Mouse (Mus musculus) induced T-regulatory cell, adult 2 months (primary cell): ENCODE results near the gene Dgkh.
"Not testable (repeated sequence)": the region's sequence is repeated elsewhere in the genome, so short reads cannot be mapped to it uniquely, and the experiment has no call there.

Source experiments
- DNase-seq: peaks from one replicate; pipeline ENCODE4 v3.0.0-alpha.2; 2012; ENCODE audit warnings: low read depth

Gene Dgkh

DNA sequence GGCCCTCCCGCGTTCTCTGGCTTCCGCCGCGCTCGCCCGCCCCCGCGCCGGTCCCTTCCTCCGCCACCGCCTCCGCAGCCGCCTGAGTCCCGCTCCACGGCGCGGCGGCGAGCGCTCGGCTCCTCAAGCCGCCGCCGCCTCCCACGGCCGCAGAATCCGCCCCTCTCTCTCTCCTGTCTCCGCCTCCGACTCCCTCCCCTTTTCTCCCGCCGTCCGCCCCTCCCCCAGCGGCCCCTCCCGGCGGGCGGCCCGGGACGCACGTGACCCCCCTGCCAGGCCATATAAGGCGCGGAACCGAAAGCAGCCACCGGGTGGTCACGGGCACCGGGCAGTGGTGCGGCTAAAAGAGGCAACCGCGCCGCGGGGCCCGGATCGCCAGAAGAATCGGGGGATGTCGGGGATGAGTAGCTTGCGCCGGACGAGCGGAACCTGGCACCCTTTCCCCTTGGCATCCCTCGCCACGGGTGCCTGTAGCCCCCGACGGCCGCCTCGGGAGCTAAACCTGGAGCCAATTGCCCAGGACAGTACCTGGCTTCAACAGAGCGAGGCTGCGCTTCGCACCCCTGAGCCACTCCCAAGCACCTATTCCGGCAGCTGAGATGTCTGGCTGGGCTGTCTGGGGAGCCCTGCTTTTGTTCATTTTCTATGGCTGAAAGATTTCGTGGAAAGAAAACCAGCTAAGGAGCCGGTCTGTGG lies at the start of gene Dgkh:
TSS of gene Dgkh (minus strand) at position 160 of the 696 bp plus-strand sequence.
- peak; percentile 87 for DNase-seq

DNA sequence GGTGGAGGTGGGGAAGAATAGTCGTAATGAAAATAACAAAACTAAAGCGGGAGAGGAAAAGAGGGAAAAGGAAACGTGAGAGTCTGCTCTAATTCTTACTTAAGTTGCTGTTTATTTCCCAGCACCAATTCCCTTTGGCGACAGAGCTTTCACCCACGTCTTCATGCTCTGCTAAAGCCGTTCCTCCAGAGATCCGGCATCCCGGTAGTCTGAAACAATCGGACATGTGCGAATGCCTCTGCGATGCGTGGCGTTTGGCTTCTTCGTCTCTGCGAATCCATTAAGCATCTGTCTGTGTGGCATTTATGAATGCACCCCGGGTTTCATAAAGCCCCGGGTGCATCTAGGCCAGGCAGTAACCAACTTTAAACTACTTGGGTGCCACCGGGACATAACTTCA lies 44.6 kb upstream of the Dgkh start:
- no peak for DNase-seq

DNA sequence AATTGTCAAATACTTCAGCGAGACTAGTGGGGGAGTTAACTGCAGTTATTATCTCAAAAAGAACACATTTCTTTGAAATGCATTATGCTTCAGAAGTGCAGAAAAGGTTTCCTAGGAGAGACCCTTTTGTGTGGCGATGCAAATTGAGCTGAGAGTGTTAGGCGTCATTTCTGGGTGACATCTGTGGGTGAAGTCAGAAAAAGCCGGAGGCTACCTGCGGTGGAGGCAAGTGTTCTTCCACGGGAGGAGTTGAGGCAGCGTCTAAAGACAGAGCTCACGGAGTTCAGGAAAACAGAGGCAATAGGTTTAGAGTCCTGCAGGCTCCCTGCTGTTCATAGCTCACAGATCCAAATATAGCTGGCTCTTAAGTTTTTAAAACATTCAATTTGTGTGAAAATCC lies 44.1 kb upstream of the Dgkh start:
- no peak for DNase-seq

DNA sequence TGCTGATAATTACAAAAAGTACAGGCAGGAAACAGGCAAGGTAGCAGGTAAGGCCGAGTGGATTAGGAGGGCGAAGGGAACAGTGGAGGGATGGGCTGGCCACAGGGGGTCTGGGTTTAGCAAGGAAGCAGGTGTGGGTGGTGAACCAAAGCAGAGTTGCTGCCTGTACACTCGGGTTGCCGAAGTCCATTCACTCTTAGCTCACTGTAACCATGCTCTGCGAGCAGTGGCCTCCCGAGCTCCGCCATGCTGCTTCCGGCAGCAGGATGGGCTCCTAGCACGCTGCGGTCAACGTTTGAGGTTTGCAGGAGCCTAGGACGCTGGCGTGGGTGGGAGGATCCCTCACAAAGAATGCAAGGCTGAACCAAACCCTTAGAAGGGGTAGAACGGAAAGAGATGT lies 43.1 kb upstream of the Dgkh start:
- no peak for DNase-seq

DNA sequence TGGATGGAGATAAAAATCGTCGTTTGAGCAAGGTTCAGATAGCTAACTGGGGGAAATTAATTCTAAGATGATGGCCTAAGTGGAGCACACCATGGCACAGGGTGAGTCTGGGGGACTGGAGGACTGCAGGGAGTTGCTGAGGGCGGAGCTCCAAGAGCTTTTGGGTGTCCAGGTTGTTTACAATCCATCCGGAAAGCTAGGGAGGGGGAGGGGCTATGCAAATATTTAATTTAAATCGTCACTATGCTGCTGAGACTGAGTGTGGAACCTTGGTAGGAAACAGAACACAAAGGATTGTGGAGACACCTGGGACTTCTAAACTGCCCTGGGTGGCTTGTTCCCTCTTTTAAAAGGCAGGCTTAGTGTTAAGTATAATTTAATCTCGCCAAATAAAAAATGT lies 42.6 kb upstream of the Dgkh start:
- DNase-seq = no peak

DNA sequence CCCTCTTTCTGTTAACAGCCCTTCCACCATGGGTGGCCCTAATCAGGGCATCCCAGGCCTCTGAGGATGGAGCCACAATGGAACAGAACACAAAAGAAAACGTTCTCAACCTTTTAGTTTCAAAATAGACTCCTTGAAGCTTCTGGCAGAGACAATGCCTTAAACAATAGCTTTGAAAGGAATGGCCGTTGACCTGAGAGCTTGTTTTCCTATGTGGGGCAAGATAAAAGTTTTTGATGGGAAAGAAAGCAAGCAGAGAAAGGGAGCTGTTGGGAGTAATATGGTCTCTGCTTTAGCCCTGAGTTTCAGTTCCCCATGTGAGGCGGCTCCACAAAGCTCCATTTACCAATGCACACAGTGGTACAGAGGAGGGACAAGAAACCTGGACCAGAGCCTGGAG lies 37.9 kb upstream of the Dgkh start:
- no peak for DNase-seq

DNA sequence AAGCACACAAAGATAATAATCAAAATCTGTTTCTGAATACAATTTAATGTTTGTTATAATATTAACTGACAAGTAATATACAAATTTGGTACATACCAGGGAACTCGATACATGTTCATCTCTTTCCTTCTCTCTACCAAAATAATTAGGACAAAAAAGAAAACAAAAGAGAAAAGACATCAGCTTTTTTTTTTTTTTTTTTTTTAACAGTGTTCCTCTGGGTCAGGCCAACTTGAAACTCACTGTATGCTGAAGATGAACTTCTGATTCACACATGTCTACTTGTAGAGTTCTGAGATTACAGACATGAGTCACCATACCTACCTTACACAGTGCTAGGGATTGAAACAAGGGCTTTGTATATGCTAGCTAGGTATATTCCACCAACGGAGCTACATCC lies 28.5 kb upstream of the Dgkh start:
- DNase-seq = no peak

DNA sequence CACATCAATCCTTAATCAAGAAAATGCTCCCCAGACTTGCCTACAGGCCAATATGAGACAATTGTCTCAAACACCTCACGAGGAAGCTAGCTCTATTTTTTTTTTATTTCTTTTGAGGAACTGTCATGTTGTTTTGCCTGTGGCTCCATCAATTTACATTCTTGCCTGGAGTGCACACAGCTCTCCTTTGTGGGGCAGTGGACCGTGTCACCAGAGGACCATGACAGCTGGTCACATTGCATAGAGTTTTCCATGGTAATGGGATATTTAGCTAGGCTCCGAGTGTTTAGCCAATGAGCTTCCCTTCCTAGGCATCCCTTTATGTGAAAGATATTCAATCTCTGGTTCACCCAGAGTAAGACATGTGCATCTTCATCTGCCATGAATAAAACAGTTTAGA lies 26.9 kb upstream of the Dgkh start:
- DNase-seq = no peak

DNA sequence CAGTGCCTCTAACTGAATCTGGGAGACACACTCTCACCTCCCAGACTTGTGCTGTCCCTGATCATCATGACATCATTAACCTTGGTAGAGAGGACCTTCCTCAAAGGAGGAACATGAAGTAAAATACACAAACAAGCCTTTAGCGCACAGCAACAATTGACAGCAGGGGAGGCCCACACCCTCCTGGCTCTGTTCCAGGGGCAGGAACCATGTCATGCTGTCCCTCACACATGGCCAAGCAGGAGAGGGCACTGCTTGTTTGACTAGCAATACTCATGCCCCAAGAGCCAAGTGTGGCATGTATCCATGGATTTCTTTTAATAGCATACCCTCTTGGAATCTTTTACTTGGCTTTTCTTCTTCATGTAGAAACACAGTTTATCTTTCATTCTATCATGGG lies 22.7 kb upstream of the Dgkh start:
- no peak for DNase-seq

DNA sequence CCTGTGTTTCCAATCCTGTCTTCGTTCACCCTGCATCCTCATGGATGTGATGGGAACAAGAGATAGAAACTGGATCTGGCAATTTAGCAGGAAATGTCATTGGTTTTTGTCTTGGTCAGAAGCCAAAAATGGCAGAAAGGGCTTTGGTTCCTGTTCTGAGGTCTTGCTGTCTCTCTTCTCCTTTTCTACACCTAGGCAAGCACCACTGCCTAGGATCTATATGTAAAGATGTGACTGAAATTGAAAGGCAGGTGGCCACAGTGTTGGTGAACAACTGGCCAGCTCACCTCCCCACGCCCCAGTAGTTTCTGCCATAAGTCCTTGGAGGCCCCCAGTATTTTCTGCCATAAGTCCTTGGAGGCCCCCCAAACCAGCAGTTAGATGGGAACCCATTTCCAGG lies 16.1 kb upstream of the Dgkh start:
- DNase-seq = no peak

DNA sequence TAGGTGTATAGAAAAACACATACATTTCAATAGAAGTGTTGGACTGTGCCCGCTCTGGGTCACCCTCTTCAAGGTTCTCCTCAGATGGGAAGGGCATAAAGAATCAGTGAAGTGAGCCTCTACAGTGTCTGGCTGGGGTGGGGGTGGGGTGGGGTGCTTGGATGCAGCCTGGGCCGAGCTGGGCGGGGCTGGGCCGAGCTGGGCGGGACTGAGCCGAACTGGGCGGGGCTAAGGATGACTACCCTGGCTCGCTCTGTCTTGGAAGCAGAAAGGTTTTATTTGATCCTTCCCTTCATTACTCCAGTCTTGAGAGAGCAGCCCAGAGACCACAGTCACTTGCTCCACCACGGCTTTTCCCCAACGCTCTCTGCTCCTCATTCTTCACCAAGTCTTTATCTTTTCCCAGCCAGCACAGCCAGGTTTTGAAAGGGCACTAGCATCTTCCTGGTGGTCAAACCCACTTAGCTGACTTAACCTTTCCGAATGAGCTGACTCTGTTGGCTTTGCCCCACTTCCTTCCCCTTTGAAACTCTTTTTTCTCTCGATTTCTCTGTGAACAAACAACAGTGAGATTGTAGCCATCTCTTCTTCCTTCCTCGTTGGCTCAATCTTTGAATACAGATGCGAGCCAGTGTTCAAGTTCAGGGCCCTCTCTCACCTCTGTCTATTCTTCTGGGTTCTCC lies 15.5 kb upstream of the Dgkh start:
- peak; percentile 24 for DNase-seq

DNA sequence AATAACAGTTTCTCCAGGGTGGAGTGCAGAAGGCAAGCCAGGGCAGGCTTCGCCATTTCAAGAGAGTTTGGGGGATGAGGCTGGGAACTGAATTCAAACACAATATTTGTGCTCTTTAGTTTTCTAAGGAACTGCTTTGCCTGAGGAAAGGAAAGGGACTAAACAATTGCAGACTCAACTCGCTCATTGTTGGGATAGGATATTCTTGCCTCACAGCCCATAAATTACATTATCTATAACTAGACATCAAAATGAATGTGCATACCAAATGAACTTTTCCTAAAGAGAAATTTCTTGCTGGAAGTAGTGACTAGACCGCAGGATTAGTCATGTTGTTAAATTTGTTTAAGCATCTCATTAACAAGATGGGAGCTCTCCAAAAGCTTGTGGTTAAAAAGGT lies 14.9 kb upstream of the Dgkh start:
- no peak for DNase-seq

DNA sequence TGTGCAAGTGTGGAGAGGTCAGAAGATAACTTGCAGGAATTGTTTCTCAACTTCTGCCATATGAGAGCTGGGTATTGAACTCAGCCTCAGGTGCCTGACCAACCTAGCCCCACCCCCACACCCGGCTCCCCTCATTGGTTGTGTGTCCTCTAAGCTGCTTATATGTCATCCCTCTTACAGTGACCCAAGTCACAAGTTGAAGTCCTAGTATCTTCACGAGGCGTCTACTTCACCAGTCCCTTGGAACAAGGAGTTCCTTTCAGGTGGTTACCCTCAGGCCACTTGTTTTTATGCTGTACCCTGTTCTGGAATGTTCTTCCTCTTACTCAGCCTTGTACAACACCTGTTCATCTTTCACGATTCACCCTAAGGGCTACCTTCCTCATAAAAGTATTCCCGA lies 2.0 kb upstream of the Dgkh start:
- peak; percentile 40 for DNase-seq

DNA sequence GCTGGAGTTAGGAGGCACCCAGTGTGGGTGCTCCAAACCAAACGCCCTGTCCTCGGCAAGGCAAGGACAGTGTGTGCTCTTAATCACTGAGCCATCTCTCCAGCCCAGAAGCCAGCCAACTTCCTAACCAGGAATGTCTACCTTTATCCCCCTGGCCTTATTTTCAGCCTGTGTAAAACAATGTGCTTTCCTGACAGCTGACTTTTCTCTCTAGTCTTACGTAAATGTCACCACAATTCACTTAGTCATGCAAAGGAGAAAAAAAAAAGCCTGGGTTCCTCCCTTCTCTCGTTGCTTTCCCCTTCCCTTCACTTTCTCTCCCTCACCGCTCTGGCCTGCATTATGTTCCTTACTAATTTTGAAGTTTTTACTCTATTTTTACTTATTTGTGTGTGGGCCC lies 1.6 kb upstream of the Dgkh start:
- peak; percentile 35 for DNase-seq

DNA sequence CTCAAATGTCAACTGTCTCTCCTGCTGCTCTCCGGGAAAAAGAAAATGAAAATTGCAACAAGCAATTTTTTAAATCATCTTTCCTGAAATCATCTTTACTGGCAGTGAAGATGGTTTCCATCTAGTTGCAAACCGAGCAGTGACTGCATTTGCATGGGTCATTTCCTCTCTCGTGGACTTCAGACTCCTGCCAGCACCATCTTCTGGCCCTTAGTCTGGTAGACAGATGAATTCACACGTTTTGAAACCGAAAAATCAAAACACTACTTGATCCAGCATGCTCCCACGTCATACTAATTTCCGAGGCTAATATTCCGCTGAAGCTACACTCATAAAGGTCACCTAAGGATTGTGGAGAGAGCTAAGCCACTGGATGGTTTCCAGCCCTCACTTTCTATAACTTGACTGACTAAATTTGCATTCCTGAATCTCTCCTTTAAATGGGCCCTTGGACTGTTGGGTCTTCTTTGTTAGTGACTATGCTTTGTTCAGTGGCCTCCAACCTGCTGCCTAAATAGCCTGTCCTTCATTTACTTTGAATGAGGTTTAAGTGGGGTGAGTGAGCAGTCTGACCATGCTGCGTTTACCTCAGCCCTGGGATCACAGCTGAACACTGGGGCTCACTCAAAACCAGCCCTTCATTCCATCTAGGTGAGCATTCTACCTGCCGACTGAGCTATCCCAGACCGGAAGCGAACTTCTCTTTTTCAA lies 945 bp upstream of the Dgkh start:
- DNase-seq = peak; percentile 54

DNA sequence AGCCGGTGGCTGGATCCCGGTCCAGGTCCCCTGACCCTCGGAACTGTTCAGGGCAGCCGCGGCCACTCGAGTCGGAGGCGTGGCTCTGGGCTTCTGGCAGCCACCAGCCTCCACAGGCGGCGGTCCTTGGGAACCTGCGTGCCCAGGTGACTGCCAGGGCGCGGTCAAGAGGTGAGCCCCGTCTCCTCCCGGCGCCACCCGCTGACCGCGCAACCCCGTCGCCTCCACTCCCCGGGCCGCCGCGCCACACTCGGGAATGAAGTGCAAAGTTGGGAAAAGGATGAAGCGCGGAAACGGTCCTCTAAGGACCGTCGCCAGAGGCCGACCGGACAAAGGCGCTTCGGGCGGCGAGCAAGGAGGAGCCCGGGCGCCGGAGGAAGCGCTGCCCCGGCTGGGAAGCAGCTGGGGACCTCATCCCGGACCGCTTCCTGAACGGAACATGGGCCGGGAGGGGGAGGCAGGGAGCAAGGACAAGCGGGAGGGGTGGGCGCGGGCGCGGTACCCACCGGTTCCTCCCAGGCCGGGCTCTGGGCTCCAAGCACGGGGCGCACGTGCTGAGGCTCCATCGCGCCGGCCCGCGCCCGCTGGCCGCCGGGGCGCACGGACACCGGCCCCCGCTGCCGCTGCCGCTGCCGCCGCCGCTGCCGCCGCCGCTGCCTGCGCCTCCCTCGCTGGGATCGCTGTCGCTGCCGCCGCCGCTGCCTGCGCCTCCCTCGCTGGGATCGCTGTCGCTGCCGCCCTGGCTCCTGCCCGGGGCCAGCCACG lies 542 bp downstream of the Dgkh start:
- DNase-seq = peak; percentile 43

DNA sequence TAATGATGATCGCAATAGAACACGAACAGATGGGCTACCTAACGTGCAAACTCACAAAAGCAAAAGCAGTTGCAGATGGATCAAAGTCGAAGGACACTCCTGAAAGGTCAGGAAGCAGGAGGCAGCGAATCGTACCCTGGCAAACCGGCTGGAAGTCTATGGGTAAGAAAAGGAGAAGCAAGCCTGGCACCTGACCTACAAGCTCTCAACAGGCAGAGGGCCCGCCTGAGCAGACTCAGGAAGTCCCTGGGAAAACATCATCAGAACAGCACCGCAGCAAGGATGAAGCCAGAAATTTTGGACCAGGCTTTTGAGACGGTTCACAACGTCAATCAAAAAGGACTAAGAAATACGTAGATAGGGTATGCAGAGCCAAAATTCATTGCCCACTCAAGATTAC lies 1.3 kb downstream of the Dgkh start:
- DNase-seq = no peak

DNA sequence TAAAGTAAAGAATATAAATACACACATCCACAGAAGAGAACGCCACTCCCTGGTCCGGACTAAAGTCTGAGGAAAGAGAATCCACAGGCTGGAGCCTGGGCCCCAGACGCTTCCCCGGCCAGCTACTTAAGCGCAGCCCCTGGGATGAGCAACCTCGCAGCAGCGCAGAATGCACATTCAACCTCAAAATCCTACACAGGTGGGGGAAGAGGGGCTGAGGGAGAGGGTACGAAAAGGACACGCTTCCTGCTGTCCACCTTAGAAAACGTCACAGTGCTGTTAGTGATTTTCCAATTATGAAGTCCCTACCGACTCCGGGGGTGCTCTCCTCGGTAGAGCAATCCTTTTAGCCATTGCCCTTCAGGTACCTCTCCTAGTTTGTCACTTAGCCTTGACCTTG lies 6.6 kb downstream of the Dgkh start:
- DNase-seq = no peak

DNA sequence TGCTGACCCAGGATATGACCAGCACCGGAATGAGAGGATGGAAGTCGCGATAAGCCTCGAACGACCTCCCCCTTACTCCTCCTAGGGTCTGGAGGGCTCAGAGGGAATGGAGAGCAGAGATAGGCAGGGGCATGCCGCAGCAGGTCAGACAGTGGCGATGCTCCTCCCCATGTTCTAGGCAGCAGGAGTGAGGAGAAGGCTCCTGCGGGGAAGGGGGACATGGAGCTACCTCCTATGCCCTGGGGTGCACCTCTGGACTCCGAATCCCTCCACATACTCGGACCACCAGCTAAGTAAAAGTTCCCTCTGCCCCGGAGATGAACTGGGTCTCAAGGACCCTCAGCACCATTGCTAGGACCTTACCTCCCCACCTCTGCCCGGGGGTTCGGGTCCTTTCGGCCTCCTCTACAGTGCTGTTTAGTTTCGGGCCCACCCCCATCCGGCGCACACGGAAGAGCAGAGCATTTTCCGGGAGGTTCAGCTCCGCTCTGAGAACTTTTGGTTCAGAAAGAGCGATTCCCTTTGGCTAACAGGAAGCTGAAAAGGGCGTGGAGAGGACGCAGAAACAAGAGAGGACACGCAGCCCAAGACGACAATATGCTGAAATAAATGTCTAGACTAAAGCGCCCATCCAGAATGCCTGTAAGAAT lies 7.1 kb downstream of the Dgkh start:
- peak; percentile 46 for DNase-seq

DNA sequence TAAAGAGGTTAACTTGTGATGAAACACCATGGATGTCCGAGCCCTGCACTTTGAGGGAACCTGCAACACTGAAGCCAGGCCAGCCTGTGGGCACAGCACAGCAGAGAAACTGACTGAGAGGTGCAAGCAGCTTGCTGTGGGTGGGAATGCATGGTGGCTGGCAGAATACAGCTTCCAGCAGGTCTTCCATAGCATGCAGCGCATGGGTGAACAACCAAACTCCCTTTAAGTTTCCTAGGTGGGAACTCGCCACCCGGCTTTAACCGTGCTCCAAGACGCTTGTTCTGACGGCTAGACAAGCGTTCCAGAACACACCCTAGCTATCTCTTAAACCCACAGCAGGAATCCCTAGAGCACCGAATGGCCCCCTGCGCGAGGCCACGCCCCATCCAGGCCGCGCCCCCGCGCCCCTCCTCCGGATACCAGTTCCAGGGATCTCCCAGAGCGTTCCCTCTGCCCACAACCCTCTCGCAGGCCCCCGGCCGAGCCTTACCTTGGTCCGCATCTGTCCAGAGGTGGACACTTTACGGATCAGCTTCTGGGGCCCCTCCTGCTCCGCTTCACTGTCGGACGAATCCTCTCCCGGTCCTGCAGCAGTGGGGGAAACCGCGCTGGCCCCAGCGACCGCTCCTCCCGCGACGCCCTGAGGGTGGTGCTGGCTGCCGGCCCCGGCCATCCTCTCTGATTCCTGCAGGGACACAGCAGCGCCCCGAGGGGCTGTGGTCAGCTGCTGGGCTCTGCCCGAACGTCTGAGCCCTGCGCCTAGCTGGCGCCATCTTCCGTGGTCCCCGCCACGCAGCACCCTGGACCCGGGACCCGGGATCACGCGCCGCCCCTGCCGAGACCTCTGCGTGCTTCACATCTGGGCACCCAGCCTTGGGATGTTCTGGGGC lies 7.9 kb downstream of the Dgkh start:
- peak; percentile 70 for DNase-seq

DNA sequence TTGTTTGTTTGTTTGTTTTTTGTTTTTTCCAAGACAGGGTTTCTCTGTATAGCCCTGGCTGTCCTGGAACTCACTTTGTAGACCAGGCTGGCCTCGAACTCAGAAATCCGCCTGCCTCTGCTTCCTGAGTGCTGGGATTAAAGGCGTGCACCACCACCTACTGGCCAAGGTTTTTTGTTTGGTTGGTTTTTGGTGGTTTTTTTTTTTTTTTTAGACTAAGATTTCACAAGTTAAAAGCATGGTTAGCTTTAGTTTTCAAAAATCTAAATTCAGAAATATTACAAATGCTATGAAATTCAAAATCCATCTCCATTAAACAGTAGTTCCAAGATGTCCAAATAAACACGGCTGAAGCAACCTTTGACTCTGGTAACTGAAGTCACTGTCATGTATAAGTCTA lies 8.9 kb downstream of the Dgkh start:
- DNase-seq = not testable (repeated sequence)
